Mouse (Mus musculus) limb, embryonic 11.5 days (tissue): Measurements from ENCODE around the gene Bcar1. TPM values are rescaled to one million over a fixed set of nuclear protein-coding genes. Genes with fewer than 3 reads are reported as not detected.

Experiments used
- ATAC-seq: fragments of 200-750 bp; cut with Nextera tagmentation; 2 replicates; pipeline ENCODE4 v1.8.0; 2017; ENCODE audit warnings: low read depth; ENCODE audit not compliant: insufficient number of reproducible peaks, low FRiP score, low TSS enrichment
- DNase-seq: peaks from one replicate; pipeline ENCODE4 v3.0.0-alpha.2; 2015; ENCODE audit warnings: low spot score
- H3K27ac ChIP-seq: fragments of 300-500 bp; sonication (generic); replicated peaks from 2 replicates; pipeline ENCODE4 v1.5.1; 2014; ENCODE audit warnings: low read depth, mild to moderate bottlenecking, low read length
- H3K27me3 ChIP-seq: fragments of 300-500 bp; sonication (generic); 2 replicates; pipeline ENCODE4 v1.6.1; 2014; ENCODE audit warnings: mild to moderate bottlenecking, low read length, mixed read lengths; ENCODE audit not compliant: control insufficient read depth, insufficient read depth
- H3K36me3 ChIP-seq: fragments of 300-500 bp; sonication (generic); 2 replicates; pipeline ENCODE4 v1.6.1; 2014; ENCODE audit warnings: mild to moderate bottlenecking, low read length, moderate library complexity, mixed read lengths; ENCODE audit not compliant: control insufficient read depth, insufficient read depth
- H3K4me1 ChIP-seq: fragments of 300-500 bp; sonication (generic); 2 replicates; pipeline ENCODE4 v1.6.1; 2014; ENCODE audit warnings: low read length, mixed read lengths; ENCODE audit not compliant: control insufficient read depth, insufficient read depth
- H3K4me2 ChIP-seq: fragments of 300-500 bp; sonication (generic); 2 replicates; pipeline ENCODE4 v1.6.1; 2014; ENCODE audit warnings: low read depth, mild to moderate bottlenecking, moderate library complexity; ENCODE audit not compliant: severe bottlenecking
- H3K4me3 ChIP-seq: fragments of 300-500 bp; sonication (generic); 2 replicates; pipeline ENCODE4 v1.5.1; 2014; ENCODE audit warnings: low read depth, low read length
- H3K9ac ChIP-seq: fragments of 300-500 bp; sonication (generic); 2 replicates; pipeline ENCODE4 v1.6.1; 2014; ENCODE audit warnings: mild to moderate bottlenecking, low read length
- H3K9me3 ChIP-seq: fragments of 300-500 bp; sonication (generic); 2 replicates; pipeline ENCODE4 v1.6.1; 2016; ENCODE audit warnings: low read length; ENCODE audit not compliant: control insufficient read depth
- WGBS: fragments of 180-500 bp; shearing (Covaris S2); extraction: QIAGEN DNeasy Blood & Tissue Kit; methylation state at CpG from one replicate; pipeline ENCODE4 v1.1.7; 2014; 5-methylcytosine and 5-hydroxymethylcytosine counted together
- polyA plus RNA-seq: library from polyadenylated mRNA; unstranded; fragments of >200 nt; fragmentation: Nextera tagmentation; extraction: Ambion mirVana; gene quantifications from 2 replicates; pipeline ENCODE4 v1.2.1, GENCODE M21; 2014

Bcar1 gene
- polyA plus RNA-seq, 1 experiment from 2014 or later = 40.4 TPM

DNA sequence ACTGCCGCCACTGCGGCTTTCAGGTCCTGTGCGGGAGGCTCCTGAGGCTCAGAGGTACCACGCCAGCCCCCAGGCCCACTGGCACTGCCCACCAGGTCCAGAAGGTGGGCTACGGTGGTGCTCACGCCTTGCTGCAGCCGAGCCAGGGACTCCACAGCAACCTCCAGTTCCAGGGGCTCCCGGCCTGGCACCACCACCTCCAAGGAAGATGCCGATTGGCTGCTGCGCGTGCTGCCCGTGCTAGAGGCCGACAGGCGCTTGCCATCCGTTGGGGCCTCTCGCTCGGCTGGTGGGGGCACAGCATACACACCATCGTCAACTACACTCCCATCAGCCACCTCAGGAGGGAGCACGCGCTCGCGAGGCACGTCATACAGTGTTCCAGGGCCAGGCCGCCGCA, 29.8 kb downstream of the Bcar1 start:
- no peaks in the 10 kb centered on the region for H3K27me3 ChIP-seq
- no peak overlapping the region for H3K27ac ChIP-seq
- H3K9me3 ChIP-seq = no peaks in the 10 kb centered on the region
- no peak for ATAC-seq
- no peak for DNase-seq
- H3K4me2 ChIP-seq = no peak overlapping the region
- 91% methylated on average over 25 of the region's 25 CpGs for WGBS
- 0 out of 2 replicates have a peak, but pooled peaks cover 3% of the 10 kb centered on the region for H3K4me1 ChIP-seq
- H3K9ac ChIP-seq = no peak overlapping the region
- H3K36me3 ChIP-seq = peaks cover 18% of the 10 kb centered on the region
- H3K4me3 ChIP-seq = no peak overlapping the region

DNA sequence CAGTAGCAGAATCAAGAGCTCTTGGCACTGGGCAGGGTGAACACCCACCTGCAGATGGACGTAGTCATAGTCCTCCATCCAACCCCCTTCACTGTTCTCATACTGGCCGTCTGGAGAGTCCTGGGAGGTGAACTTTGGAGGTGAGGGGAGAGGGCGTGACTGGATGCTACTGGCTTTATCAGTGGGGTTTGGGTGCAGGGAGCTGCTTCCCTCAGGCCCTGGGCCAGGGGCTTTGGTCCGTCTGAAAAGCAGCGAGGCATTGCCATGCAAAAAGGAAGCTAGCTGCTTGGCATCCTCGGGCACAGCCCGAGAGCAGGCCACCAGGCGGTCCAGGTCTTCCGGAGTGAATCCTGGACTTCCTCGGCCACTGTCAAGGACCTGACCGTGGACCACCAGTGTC, 30.3 kb downstream of the Bcar1 start:
- ATAC-seq (no peak), DNase-seq (no peak)
- no peak overlapping the region for H3K4me2 ChIP-seq
- no peak overlapping the region for H3K27ac ChIP-seq
- no peak overlapping the region for H3K4me3 ChIP-seq
- 91% methylated on average over 11 of the region's 11 CpGs for WGBS
- no peak overlapping the region for H3K9ac ChIP-seq
- H3K36me3 ChIP-seq = peaks cover 18% of the 10 kb centered on the region
- 0 out of 2 replicates have a peak, but pooled peaks cover 5% of the 10 kb centered on the region for H3K4me1 ChIP-seq
- H3K9me3 ChIP-seq = no peaks in the 10 kb centered on the region
- H3K27me3 ChIP-seq = no peaks in the 10 kb centered on the region

DNA sequence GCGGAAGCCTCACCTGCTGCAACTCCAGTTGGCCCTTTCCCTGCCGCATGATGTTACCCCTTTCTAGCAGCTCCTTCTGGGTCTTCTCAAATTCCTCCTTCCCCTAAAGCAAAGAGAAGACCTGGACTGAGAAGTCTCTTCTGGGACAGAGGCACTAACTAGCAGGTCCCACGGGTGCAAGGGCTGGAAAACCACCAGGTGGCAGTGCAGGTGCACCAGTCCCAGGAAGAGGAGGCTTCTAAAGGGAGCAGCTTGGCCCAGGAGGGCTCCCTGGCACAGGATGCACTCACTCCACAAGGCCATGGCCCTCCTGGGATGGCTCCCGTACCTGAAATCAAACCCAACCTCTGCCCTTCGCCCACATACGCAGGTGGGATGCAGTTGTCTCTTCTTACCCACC, 31.0 kb downstream of the Bcar1 start:
- 0 out of 2 replicates have a peak, but pooled peaks cover 5% of the 10 kb centered on the region for H3K4me1 ChIP-seq
- no peak for ATAC-seq

DNA sequence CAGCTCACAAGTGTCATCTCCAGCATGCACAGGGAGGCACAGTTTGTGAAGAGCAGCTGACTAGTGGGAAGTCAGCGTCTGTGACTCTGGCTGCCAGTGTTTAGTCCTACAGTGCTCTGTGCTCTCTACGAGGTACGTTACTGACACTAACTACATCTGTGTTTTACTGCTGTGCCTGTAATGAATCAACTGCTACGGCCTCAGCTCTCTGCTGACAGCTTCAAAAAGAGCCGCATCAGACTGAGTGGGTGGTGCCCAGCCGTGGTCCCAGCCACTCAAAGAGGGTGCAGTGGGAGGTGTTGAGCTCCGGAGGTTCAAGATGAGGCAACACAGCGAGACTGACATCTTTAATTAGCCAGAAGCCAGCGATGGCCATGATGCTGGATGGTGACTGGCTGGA, 31.5 kb downstream of the Bcar1 start:
- Histone ChIP-seq H3K9ac (no peak overlapping the region), H3K27ac (no peak overlapping the region), H3K4me1 (0 out of 2 replicates have a peak, but pooled peaks cover 5% of the 10 kb centered on the region), H3K4me2 (no peak overlapping the region), H3K4me3 (no peak overlapping the region), H3K9me3 (no peaks in the 10 kb centered on the region), H3K27me3 (no peaks in the 10 kb centered on the region), H3K36me3 (peaks cover 18% of the 10 kb centered on the region)
- 51% methylated on average over 9 of the region's 9 CpGs for WGBS
- DNase-seq (no peak), ATAC-seq (no peak)

More for the DNA sequence above, 31.0 kb downstream of the Bcar1 start:
- Histone ChIP-seq H3K4me2 (no peak overlapping the region), H3K9ac (no peak overlapping the region), H3K27me3 (no peaks in the 10 kb centered on the region), H3K9me3 (no peaks in the 10 kb centered on the region), H3K36me3 (peaks cover 18% of the 10 kb centered on the region), H3K4me3 (no peak overlapping the region), H3K27ac (no peak overlapping the region)
- WGBS = 79% methylated on average over 6 of the region's 6 CpGs
- DNase-seq = peak; percentile 74

DNA sequence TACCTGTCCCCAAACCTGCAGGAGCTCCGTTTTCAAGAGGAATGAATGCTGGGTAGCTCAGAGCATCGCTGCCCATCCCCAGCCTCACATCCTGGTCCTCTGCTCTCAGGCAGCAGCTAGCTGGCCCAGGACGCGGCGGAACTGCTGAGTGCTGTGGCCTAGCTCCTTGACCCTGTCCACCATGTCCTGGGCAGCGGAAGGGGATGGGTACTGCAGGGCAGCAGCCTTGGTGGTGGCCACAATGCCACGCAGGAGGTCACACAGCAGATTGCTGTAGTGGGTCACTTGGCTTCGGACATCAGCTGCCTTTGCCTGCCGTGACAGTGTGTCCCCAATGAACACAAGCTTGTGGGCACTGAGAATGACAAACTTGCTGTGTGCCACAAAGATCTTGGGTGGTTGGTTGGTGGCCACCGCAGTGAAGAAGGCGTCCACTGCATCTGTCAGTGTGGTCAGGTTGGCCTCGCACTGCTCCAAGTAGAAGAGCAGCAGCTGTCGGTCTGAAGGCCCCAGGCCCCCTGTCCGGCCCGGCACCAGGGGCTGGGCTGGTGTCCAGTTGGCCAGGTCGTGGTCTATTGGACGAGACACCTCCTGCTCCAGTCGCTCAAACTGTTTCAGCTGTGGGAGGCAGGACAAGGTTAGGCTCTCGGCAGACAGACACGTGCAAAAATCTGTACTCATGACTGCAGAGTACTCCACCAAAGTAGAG, 32.7 kb downstream of the Bcar1 start:
- Histone ChIP-seq H3K36me3 (peaks cover 18% of the 10 kb centered on the region), H3K9ac (no peak overlapping the region), H3K4me1 (0 out of 2 replicates have a peak, but pooled peaks cover 5% of the 10 kb centered on the region), H3K4me2 (no peak overlapping the region), H3K4me3 (no peak overlapping the region), H3K27me3 (no peaks in the 10 kb centered on the region), H3K9me3 (no peaks in the 10 kb centered on the region), H3K27ac (no peak overlapping the region)
- DNase-seq (no peak), ATAC-seq (no peak)
- WGBS = 92% methylated on average over 20 of the region's 20 CpGs

DNA sequence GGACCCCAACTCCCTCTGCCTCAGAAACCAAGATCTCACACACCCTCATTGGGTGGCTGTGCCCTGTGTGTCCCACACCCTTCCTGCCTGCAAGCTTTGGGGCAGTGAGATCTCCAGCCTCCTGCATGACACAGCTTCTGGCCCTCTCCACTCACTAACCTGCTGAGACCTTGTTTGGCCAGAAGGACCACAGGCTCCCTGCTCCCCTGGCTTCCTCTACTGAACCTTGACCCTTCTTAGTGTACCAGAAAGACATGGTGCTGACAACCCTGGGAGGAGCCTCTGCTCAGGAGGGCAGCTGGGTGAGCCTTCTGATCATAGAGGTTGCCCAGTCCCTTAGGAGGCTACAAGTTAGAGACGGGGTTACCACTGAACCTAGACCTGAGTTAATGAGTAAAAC, 34.4 kb downstream of the Bcar1 start:
- H3K36me3 ChIP-seq = peaks cover 17% of the 10 kb centered on the region
- 0 out of 2 replicates have a peak, but pooled peaks cover 5% of the 10 kb centered on the region for H3K4me1 ChIP-seq
- no peaks in the 10 kb centered on the region for H3K27me3 ChIP-seq
- no peaks in the 10 kb centered on the region for H3K9me3 ChIP-seq
- ATAC-seq (no peak), DNase-seq (no peak)
- 0 out of 2 replicates have a peak overlapping the region, but pooled peaks have one; percentile 21 for H3K27ac ChIP-seq
- 92% methylated on average over 1 of the region's 1 CpGs for WGBS
- no peak overlapping the region for H3K4me2 ChIP-seq
- H3K4me3 ChIP-seq = no peak overlapping the region
- no peak overlapping the region for H3K9ac ChIP-seq

DNA sequence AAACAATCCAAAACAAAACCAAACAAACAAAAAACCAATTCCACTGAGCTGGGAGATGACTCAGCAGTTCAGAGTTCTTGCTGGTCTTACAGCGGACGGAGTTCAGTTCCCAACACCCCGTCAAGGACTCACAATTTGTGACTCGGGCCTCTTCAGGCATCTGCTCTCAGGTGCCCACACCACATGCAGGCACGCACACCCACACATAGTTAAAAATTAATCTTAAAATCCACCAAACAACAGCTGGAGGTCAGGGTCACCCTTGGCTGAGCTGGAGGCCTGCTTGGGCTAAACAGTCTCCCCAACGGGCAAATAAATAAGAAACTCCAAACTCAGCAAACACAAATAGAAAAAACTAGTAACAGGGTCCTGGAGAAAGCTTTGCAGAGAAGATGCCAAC, 35.3 kb downstream of the Bcar1 start:
- ATAC-seq = no peak
- Histone ChIP-seq H3K4me3 (no peak overlapping the region), H3K9ac (no peak overlapping the region), H3K9me3 (no peaks in the 10 kb centered on the region), H3K4me2 (no peak overlapping the region), H3K36me3 (peaks cover 12% of the 10 kb centered on the region), H3K4me1 (0 out of 2 replicates have a peak, but pooled peaks cover 5% of the 10 kb centered on the region), H3K27me3 (no peaks in the 10 kb centered on the region), H3K27ac (no peak overlapping the region)
- no peak for DNase-seq
- 72% methylated on average over 6 of the region's 6 CpGs for WGBS

DNA sequence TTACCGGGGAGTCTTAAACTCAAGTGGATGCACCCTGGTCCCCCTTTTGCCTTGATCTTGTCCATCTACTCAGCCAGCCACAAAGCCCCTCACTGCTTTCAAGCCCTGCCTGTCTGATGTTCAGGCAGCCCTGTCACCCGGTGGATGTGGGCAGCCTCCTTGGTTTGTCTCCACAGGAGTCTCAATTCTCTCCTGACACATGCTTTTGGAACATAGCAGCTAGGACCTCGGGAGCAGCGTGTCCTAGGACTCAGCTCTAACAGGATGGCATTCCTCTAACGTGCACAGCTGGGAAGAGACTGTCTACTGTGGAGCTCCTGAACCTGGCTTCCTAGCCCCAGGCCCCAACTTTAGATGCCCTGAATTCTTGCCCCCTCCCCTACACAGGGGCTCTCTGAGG, 37.9 kb downstream of the Bcar1 start:
- no peak for DNase-seq
- no peak overlapping the region for H3K27ac ChIP-seq

More for the DNA sequence above, 37.9 kb downstream of the Bcar1 start:
- Histone ChIP-seq H3K27me3 (no peaks in the 10 kb centered on the region), H3K36me3 (0 out of 2 replicates have a peak, but pooled peaks cover 2% of the 10 kb centered on the region), H3K4me3 (no peak overlapping the region), H3K9me3 (no peaks in the 10 kb centered on the region), H3K4me2 (no peak overlapping the region), H3K4me1 (0 out of 2 replicates have a peak, but pooled peaks cover 5% of the 10 kb centered on the region), H3K9ac (no peak overlapping the region)
- no peak for ATAC-seq
- 63% methylated on average over 5 of the region's 5 CpGs for WGBS
